Mouse (Mus musculus) stomach, postnatal 0 days (tissue): Measurements from ENCODE around the gene Gp1ba. TPM values are rescaled to one million over a fixed set of nuclear protein-coding genes. Genes with fewer than 3 reads are reported as not detected.

ENCODE experiments used
- ATAC-seq: fragments of 200-750 bp; cut with Nextera tagmentation; 2 replicates; pipeline ENCODE4 v1.8.0; 2017; ENCODE audit not compliant: low FRiP score, low TSS enrichment
- DNase-seq: peaks from one replicate; pipeline ENCODE4 v3.0.0-alpha.2; 2016; ENCODE audit warnings: low spot score
- H3K27ac ChIP-seq: fragments of 300-500 bp; sonication (generic); replicated peaks from 2 replicates; pipeline ENCODE4 v1.5.1; 2014; ENCODE audit warnings: mild to moderate bottlenecking, control low read depth
- H3K27me3 ChIP-seq: fragments of 300-500 bp; sonication (generic); 2 replicates; pipeline ENCODE4 v1.6.1; 2014; ENCODE audit warnings: low read length; ENCODE audit not compliant: control insufficient read depth, insufficient read depth
- H3K36me3 ChIP-seq: fragments of 300-500 bp; sonication (generic); 2 replicates; pipeline ENCODE4 v1.6.1; 2014; ENCODE audit warnings: low read length, mixed read lengths; ENCODE audit not compliant: control insufficient read depth, insufficient read depth
- H3K4me1 ChIP-seq: fragments of 300-500 bp; sonication (generic); replicated peaks from 2 replicates; pipeline ENCODE4 v1.6.1; 2014; ENCODE audit warnings: antibody characterized with exemption; ENCODE audit not compliant: control insufficient read depth, insufficient read depth
- H3K4me2 ChIP-seq: fragments of 300-500 bp; sonication (generic); replicated peaks from 2 replicates; pipeline ENCODE4 v1.6.1; 2014; ENCODE audit warnings: low read depth, mild to moderate bottlenecking, control low read depth, moderate library complexity
- H3K4me3 ChIP-seq: fragments of 300-500 bp; sonication (generic); 2 replicates; pipeline ENCODE4 v1.5.1; 2014; ENCODE audit warnings: low read depth, low read length, control low read depth
- H3K9ac ChIP-seq: fragments of 300-500 bp; sonication (generic); 2 replicates; pipeline ENCODE4 v1.6.1; 2014; ENCODE audit warnings: mild to moderate bottlenecking, low read length, control low read depth, mixed read lengths
- H3K9me3 ChIP-seq: fragments of 300-500 bp; sonication (generic); 2 replicates; pipeline ENCODE4 v1.6.1; 2016; ENCODE audit warnings: low read length; ENCODE audit not compliant: control insufficient read depth
- CTCF ChIP-seq: IDR thresholded peaks from 2 replicates; pipeline ENCODE4 v1.5.1; 2016; ENCODE audit warnings: antibody characterized with exemption, low read depth, mild to moderate bottlenecking, moderate library complexity
- EP300 ChIP-seq: optimal IDR thresholded peaks from 2 replicates; pipeline ENCODE3; 2016; ENCODE audit warnings: antibody characterized with exemption
- WGBS: fragments of 180-500 bp; shearing (Covaris S2); extraction: QIAGEN DNeasy Blood & Tissue Kit; methylation state at CpG from one replicate; pipeline ENCODE4 v1.1.7; 2014; 5-methylcytosine and 5-hydroxymethylcytosine counted together
- polyA plus RNA-seq: library from polyadenylated mRNA; unstranded; fragments of >200 nt; fragmentation: Nextera tagmentation; extraction: Ambion mirVana; gene quantifications from 2 replicates; pipeline ENCODE4 v1.2.1, GENCODE M21; 2015

The Gp1ba gene
- polyA plus RNA-seq, 1 experiment from 2014 or later, result 0.07 TPM

DNA sequence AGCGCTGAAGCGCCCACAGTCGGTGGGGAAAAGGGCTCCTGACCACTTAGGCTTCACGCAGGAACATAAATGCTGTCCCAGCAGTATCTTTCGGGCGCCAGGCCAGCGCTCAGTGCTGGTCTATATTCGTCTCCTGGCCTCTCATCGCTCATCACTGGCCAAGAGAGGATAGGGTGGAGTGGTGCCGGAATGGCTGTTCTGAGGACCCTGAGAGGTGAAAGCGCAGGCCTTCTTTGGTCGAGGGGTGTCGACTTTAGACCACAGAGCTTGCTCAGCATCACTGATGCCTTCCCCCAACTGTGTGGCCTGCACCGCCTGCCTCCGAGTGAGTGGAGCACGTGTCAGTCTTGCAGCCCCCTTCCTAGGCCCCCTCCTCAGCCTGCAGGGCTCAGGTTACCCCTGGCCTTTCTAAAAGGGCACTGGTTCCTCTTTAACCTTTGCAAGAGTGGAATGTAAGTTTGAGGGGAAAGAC, 17.6 kb downstream of the Gp1ba start:
- Histone ChIP-seq H3K4me2 (peak overlapping the region; percentile 90), H3K27me3 (no peaks in the 10 kb centered on the region), H3K4me3 (peak overlapping the region; percentile 100), H3K4me1 (peaks cover 5% of the 10 kb centered on the region; the same call in 1 of the 2 replicates), H3K27ac (peak overlapping the region; percentile 100), H3K9me3 (no peaks in the 10 kb centered on the region), H3K9ac (peak overlapping the region; percentile 67), H3K36me3 (no peaks in the 10 kb centered on the region)
- peak; percentile 9; the same call in 1 of the 2 replicates for ATAC-seq
- 15% methylated on average over 16 of the region's 16 CpGs for WGBS
- DNase-seq, result no peak
- TF ChIP-seq CTCF (no peak), EP300 (no peak)

DNA sequence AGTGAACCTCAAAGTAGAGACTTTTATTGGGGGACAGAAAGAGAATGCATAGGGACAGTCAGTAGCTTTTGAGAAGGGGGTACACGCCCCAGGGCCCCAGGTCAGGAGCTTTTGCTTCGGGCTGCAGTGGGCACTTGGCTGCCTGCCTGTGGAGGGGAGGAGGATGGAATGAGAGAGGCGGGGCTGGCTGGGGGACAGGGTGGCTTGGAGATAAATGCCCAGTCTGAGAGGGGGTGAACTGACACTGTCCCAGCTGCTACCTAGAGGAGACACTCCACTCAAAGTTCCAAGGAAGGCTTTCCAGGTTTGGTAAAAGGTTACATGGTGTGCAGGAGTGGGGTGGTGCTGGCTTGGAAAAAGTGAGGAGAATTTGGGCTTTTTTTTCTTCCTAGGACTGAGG, 18.0 kb downstream of the Gp1ba start, which contains the start of gene Eno3:
TSS of gene Eno3 (plus strand) at position 239 of the 400 bp plus-strand sequence.
- Histone ChIP-seq H3K36me3 (no peaks in the 10 kb centered on the region), H3K27ac (peak within 1 kb of the TSS; percentile 100), H3K9me3 (no peaks in the 10 kb centered on the region), H3K4me2 (peak within 1 kb of the TSS; percentile 90), H3K9ac (peak within 1 kb of the TSS; percentile 67), H3K4me1 (peaks cover 5% of the 10 kb centered on the region; the same call in 1 of the 2 replicates), H3K27me3 (no peaks in the 10 kb centered on the region), H3K4me3 (peak within 1 kb of the TSS; percentile 100)
- no peak for DNase-seq
- no peak for ATAC-seq
- TF ChIP-seq CTCF, result no peak
- TF ChIP-seq EP300, result no peak
- WGBS, result 22% methylated on average over 3 of the region's 3 CpGs

DNA sequence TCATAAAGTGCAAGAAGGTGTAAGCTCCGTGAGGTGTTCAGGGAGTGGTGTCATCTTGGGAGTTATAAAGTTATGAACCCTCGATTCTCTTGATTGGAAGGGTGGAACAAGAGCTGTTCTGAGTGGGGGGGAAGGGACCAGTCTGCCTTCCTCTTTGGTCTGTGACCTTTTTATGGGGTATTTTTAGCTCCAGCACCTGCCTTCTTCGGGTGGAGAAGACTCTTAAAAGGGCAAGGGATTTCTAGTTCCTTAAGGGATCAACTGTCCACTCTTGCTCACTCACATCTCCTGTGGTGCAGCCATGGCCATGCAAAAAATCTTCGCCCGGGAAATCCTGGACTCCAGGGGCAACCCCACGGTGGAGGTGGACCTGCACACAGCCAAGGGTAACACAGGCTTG, 18.7 kb downstream of the Gp1ba start:
- DNase-seq, result no peak
- Histone ChIP-seq H3K9me3 (no peaks in the 10 kb centered on the region), H3K36me3 (peaks cover 3% of the 10 kb centered on the region; the same call in 1 of the 2 replicates), H3K4me3 (no peak overlapping the region), H3K9ac (no peak overlapping the region), H3K27ac (no peak overlapping the region), H3K27me3 (no peaks in the 10 kb centered on the region), H3K4me2 (no peak overlapping the region), H3K4me1 (peaks cover 5% of the 10 kb centered on the region; the same call in 1 of the 2 replicates)
- 59% methylated on average over 6 of the region's 6 CpGs for WGBS
- no peak for ATAC-seq
- TF ChIP-seq EP300, result no peak
- TF ChIP-seq CTCF, result no peak

DNA sequence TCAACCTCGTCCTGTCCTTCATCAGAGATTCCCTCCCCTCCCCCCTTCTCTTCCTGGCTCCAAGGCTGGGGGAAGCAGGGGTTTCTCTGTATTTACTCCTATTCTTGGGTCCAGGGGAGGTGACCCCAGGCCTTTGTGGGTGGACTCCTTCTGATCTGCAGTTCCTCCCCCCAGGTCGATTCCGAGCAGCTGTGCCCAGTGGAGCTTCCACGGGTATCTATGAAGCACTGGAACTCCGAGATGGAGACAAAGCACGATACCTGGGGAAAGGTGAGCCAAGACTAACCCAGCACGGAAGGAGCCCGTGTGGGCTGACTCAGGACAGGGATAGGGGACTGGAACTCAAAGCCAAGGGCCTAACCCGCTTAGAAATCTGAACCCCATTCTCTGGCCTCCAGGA, 19.1 kb downstream of the Gp1ba start:
- no peaks in the 10 kb centered on the region for H3K27me3 ChIP-seq
- peaks cover 3% of the 10 kb centered on the region for H3K36me3 ChIP-seq
- no peak overlapping the region for H3K4me3 ChIP-seq
- TF ChIP-seq EP300 (no peak), CTCF (no peak)
- peaks cover 5% of the 10 kb centered on the region; the same call in 1 of the 2 replicates for H3K4me1 ChIP-seq
- DNase-seq (no peak), ATAC-seq (no peak)
- no peak overlapping the region for H3K27ac ChIP-seq
- WGBS, result 60% methylated on average over 9 of the region's 9 CpGs
- no peak overlapping the region for H3K4me2 ChIP-seq
- no peaks in the 10 kb centered on the region for H3K9me3 ChIP-seq
- H3K9ac ChIP-seq, result no peak overlapping the region

DNA sequence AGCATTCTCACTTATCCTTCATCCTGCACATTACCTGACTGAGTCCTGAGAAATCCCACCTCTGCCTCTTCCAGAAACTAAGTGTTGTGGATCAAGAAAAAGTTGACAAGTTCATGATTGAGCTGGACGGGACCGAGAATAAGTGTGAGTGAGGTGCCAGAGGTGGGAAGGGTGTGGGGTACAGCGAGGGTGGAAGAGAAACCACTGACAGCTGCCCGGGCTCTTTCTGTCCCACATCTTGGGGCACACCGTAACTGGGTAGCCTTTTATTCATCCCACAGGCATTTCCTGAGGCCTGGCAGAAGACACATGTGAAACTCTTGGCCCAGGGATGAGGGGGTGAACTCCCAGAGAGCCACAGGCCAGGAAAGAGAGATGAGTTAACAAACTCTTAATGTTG, 19.6 kb downstream of the Gp1ba start:
- Histone ChIP-seq H3K9me3 (no peaks in the 10 kb centered on the region), H3K4me1 (peaks cover 5% of the 10 kb centered on the region; the same call in 1 of the 2 replicates), H3K27ac (no peak overlapping the region), H3K27me3 (no peaks in the 10 kb centered on the region), H3K4me2 (no peak overlapping the region), H3K9ac (no peak overlapping the region), H3K36me3 (peaks cover 4% of the 10 kb centered on the region), H3K4me3 (no peak overlapping the region)
- no peak for DNase-seq
- ATAC-seq, result no peak
- 82% methylated on average over 5 of the region's 5 CpGs for WGBS
- TF ChIP-seq CTCF (no peak), EP300 (no peak)

DNA sequence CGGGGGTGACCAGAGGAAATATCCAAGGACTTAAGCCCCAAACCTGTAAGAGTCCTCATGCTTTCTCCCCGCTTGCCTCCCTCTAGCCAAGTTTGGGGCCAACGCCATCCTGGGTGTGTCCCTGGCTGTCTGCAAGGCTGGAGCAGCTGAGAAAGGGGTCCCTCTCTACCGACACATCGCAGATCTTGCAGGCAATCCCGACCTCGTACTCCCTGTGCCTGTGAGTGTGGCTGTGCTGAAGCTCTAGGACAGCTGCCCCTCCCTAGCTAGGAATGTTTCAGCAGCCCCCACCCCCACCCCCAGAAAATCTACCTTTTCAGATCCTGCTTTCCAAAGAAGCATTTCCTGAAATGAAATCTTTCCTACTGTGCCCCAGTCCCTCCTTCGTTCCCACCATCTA, 20.0 kb downstream of the Gp1ba start:
- no peak for ATAC-seq
- Histone ChIP-seq H3K27me3 (no peaks in the 10 kb centered on the region), H3K4me2 (no peak overlapping the region), H3K4me1 (peaks cover 5% of the 10 kb centered on the region; the same call in 1 of the 2 replicates), H3K27ac (no peak overlapping the region), H3K36me3 (peaks cover 8% of the 10 kb centered on the region), H3K4me3 (no peak overlapping the region), H3K9me3 (no peaks in the 10 kb centered on the region), H3K9ac (no peak overlapping the region)
- no peak for DNase-seq
- 61% methylated on average over 8 of the region's 8 CpGs for WGBS
- TF ChIP-seq CTCF (no peak), EP300 (no peak)
